Mouse (Mus musculus): ENCODE measurements around the gene Mpzl2. TPM values are rescaled to one million over a fixed set of nuclear protein-coding genes. Genes with fewer than 3 reads are reported as not detected.
A peak's percentile ranks its signal among the peaks of the same experiment; 100 is the strongest.

The Mpzl2 gene
- total and polyA plus RNA-seq, 3 experiments, result 0.08 to 0.39 TPM; not detected in 1

GRCm38 (mm10) chr9:45050301-45050700, 10.7 kb downstream of the Mpzl2 start:
- Histone ChIP-seq H3K36me3 (ENCODE audit: control insufficient read depth in 1 of 2, insufficient read depth in 2 of 2, low read length in 2 of 2) (peaks cover 0 to 15% of the 10 kb centered on the region in 2 experiments; a peak in 2 of 4 replicates), H3K27ac (ENCODE audit: control insufficient read depth, low read depth, low read length) (no peak overlapping the region), H3K27me3 (ENCODE audit: control insufficient read depth in 1 of 2, insufficient read depth in 2 of 2, low read length in 2 of 2) (peaks cover 2 to 22% of the 10 kb centered on the region in 2 experiments), H3K9me3 (replicated peaks; ENCODE audit: insufficient read depth, low read length) (no peaks in the 10 kb centered on the region), H3K79me2 (ENCODE audit: control insufficient read depth, insufficient read depth, low read length, poor library complexity) (no peaks in the 10 kb centered on the region), H3K4me3 (ENCODE audit: control insufficient read depth in 1 of 2, insufficient read depth in 1 of 2, low read depth in 2 of 2, low read length in 2 of 2) (no peak overlapping the region), H3K9ac (ENCODE audit: control insufficient read depth, low read depth, low read length, poor library complexity, severe bottlenecking) (no peak overlapping the region), H3K4me1 (ENCODE audit: control insufficient read depth in 1 of 2, insufficient read depth in 2 of 2, low read length in 2 of 2) (peaks cover 14 to 23% of the 10 kb centered on the region in 2 experiments)
- peak; percentile 53; the same call in 1 of the 2 replicates for TF ChIP-seq ZNF384 (IDR thresholded peaks at IDR 0.05; ENCODE audit: low read depth, low read length)
- TF ChIP-seq USF1 (IDR thresholded peaks at IDR 0.05; ENCODE audit: low read depth, low read length), result no peak
- TF ChIP-seq ELF1 (IDR thresholded peaks at IDR 0.05; ENCODE audit: low read depth, low read length), result peak; percentile 37; the same call in 1 of the 2 replicates
- TF ChIP-seq POLR2AphosphoS2 (IDR thresholded peaks at IDR 0.05; ENCODE audit: low read length), result no peak
- peak; percentile 62 for DNase-seq (ENCODE audit: low read depth, low spot score)

- Histone ChIP-seq H3K36me3 (ENCODE audit: control insufficient read depth in 1 of 2, insufficient read depth in 2 of 2, low read length in 2 of 2) (no peaks in the 10 kb centered on the region), H3K4me3 (ENCODE audit: control insufficient read depth in 1 of 2, insufficient read depth in 1 of 2, low read depth in 2 of 2, low read length in 2 of 2) (no peak within 1 kb of the TSS), H3K27me3 (ENCODE audit: control insufficient read depth in 1 of 2, insufficient read depth in 2 of 2, low read length in 2 of 2) (peaks cover 10 to 39% of the 10 kb centered on the region in 2 experiments), H3K79me2 (ENCODE audit: control insufficient read depth, insufficient read depth, low read length, poor library complexity) (no peaks in the 10 kb centered on the region), H3K4me1 (ENCODE audit: control insufficient read depth in 1 of 2, insufficient read depth in 2 of 2, low read length in 2 of 2) (peaks cover 0 to 3% of the 10 kb centered on the region in 2 experiments; a peak in 1 of 4 replicates), H3K9me3 (replicated peaks; ENCODE audit: insufficient read depth, low read length) (no peaks in the 10 kb centered on the region), H3K9ac (ENCODE audit: control insufficient read depth, low read depth, low read length, poor library complexity, severe bottlenecking) (no peak within 1 kb of the TSS), H3K27ac (ENCODE audit: control insufficient read depth, low read depth, low read length) (no peak within 1 kb of the TSS)
- no peak for DNase-seq (ENCODE audit: low read depth, low spot score)
- no peak for TF ChIP-seq RAD21 (IDR thresholded peaks at IDR 0.05; ENCODE audit: low read depth, low read length)
- TF ChIP-seq NRF1 (IDR thresholded peaks at IDR 0.05; ENCODE audit: insufficient read depth, low read depth, low read length, poor library complexity, severe bottlenecking), result no peak
- no peak for TF ChIP-seq MYB (IDR thresholded peaks at IDR 0.05; ENCODE audit: low read depth, low read length)
- TF ChIP-seq MAFK (IDR thresholded peaks at IDR 0.05; ENCODE audit: borderline replicate concordance, low read depth, low read length), result no peak
- TF ChIP-seq E2F4 (IDR thresholded peaks at IDR 0.05; ENCODE audit: borderline replicate concordance, low read depth, low read length), result no peak
- TF ChIP-seq POLR2A (IDR thresholded peaks at IDR 0.05; ENCODE audit: control insufficient read depth in 1 of 2, insufficient read depth in 1 of 2, low read depth in 1 of 2, low read length in 2 of 2, poor library complexity in 1 of 2), result no peak
- TF ChIP-seq POLR2AphosphoS5 (IDR thresholded peaks at IDR 0.05; ENCODE audit: borderline replicate concordance, low read depth, low read length), result no peak
- TF ChIP-seq ELF1 (IDR thresholded peaks at IDR 0.05; ENCODE audit: low read depth, low read length), result no peak
- TF ChIP-seq NELFE (IDR thresholded peaks at IDR 0.05; ENCODE audit: low read depth, low read length), result no peak
Measured at GRCm38 (mm10) chr9:45055082-45055713, 15.6 kb downstream of the Mpzl2 start, which contains the start of gene Mpzl3. TSS of gene Mpzl3 (plus strand) at chr9:45055186.

GRCm38 (mm10) chr9:45058304-45058940, 18.8 kb downstream of the Mpzl2 start:
- no peak overlapping the region for H3K27ac ChIP-seq (ENCODE audit: control insufficient read depth, low read depth, low read length)
- peaks cover 21 to 44% of the 10 kb centered on the region in 2 experiments for H3K27me3 ChIP-seq (ENCODE audit: control insufficient read depth in 1 of 2, insufficient read depth in 2 of 2, low read length in 2 of 2)
- no peaks in the 10 kb centered on the region for H3K4me1 ChIP-seq (ENCODE audit: control insufficient read depth in 1 of 2, insufficient read depth in 2 of 2, low read length in 2 of 2)
- H3K36me3 ChIP-seq (ENCODE audit: control insufficient read depth in 1 of 2, insufficient read depth in 2 of 2, low read length in 2 of 2), result no peaks in the 10 kb centered on the region
- TF ChIP-seq CTCF (IDR thresholded peaks at IDR 0.05 in 2 of 3, conservative IDR thresholded peaks at IDR 0.05 in 1 of 3; ENCODE audit: control insufficient read depth in 1 of 3, insufficient read depth in 1 of 3, low read depth in 2 of 3, low read length in 3 of 3, poor library complexity in 1 of 3, severe bottlenecking in 1 of 3) (no peak), POLR2AphosphoS5 (IDR thresholded peaks at IDR 0.05; ENCODE audit: borderline replicate concordance, low read depth, low read length) (no peak), GATA1 (IDR thresholded peaks at IDR 0.05; ENCODE audit: low read depth, low read length) (no peak), TBP (IDR thresholded peaks at IDR 0.05; ENCODE audit: low read depth, low read length) (no peak), TAL1 (IDR thresholded peaks at IDR 0.05; ENCODE audit: low read length) (no peak), HCFC1 (IDR thresholded peaks at IDR 0.05; ENCODE audit: low read depth, low read length) (no peak), MAFK (IDR thresholded peaks at IDR 0.05; ENCODE audit: borderline replicate concordance, low read depth, low read length) (no peak), JUND (IDR thresholded peaks at IDR 0.05; ENCODE audit: low read depth, low read length) (no peak), BHLHE40 (IDR thresholded peaks at IDR 0.05; ENCODE audit: borderline replicate concordance, low read depth, low read length) (no peak), RAD21 (IDR thresholded peaks at IDR 0.05; ENCODE audit: low read depth, low read length) (no peak), CHD2 (IDR thresholded peaks at IDR 0.05; ENCODE audit: low read length) (no peak), USF1 (IDR thresholded peaks at IDR 0.05; ENCODE audit: low read depth, low read length) (no peak)
- no peak overlapping the region for H3K9ac ChIP-seq (ENCODE audit: control insufficient read depth, low read depth, low read length, poor library complexity, severe bottlenecking)
- no peaks in the 10 kb centered on the region for H3K9me3 ChIP-seq (replicated peaks; ENCODE audit: insufficient read depth, low read length)
- H3K4me3 ChIP-seq (ENCODE audit: control insufficient read depth in 1 of 2, insufficient read depth in 1 of 2, low read depth in 2 of 2, low read length in 2 of 2), result no peak overlapping the region
- no peaks in the 10 kb centered on the region for H3K79me2 ChIP-seq (ENCODE audit: control insufficient read depth, insufficient read depth, low read length, poor library complexity)
- DNase-seq (ENCODE audit: low read depth, low spot score), result no peak
